ENCODE assay signal across 7 mouse cellular contexts in genomic region chr12:28750021-28750633, GRCm38 (mm10). TPM values are rescaled to one million over a fixed set of nuclear protein-coding genes. Genes with fewer than 3 reads are reported as not detected.
DNase-seq lines count a peak whose midpoint lies in the region; ATAC-seq lines count a peak whose summit lies in the region.

TSS of gene Trappc12 (minus strand) at chr12:28750472.

- ATAC-seq in intestine, embryonic 15.5 days: peak; percentile 93

- peak within 1 kb of the TSS; percentile 87 for H3K4me2 ChIP-seq in intestine, embryonic 15.5 days (replicated peaks)

- H3K9ac ChIP-seq in intestine, embryonic 15.5 days: peak within 1 kb of the TSS; percentile 71

- H3K9me3 ChIP-seq in intestine, embryonic 15.5 days: no peaks in the 10 kb centered on the region
- no peaks in the 10 kb centered on the region for H3K9me3 ChIP-seq in midbrain, embryonic 10.5 days (replicated peaks)

- intact Hi-C loops in gastrocnemius, postnatal 36 days (cut with DNase I): loop anchor here (5.0 kb wide), 1 partner anchor 113 kb away; the partner anchor contains the start of gene Rps7
- intact Hi-C loops in left cerebral cortex, postnatal 25 days (cut with DNase I): loop anchor here (5.0 kb wide), 2 partner anchors 48 to 113 kb away; partner anchors contain the start of gene Rps7

- H3K4me3 ChIP-seq in intestine, embryonic 15.5 days (replicated peaks): peak within 1 kb of the TSS; percentile 85
- peak within 1 kb of the TSS; percentile 85 for H3K4me3 ChIP-seq in midbrain, embryonic 10.5 days

- H3K4me1 ChIP-seq in intestine, embryonic 15.5 days (replicated peaks): peaks cover 5% of the 10 kb centered on the region; the same call in 1 of the 2 replicates
- peaks cover 35% of the 10 kb centered on the region for H3K4me1 ChIP-seq in midbrain, embryonic 10.5 days

- WGBS in intestine, embryonic 15.5 days: 1% methylated on average over 41 of the region's 41 CpGs
- WGBS in midbrain, embryonic 10.5 days: 2% methylated on average over 41 of the region's 41 CpGs

- peak within 1 kb of the TSS; percentile 42; the same call in 1 of the 2 replicates for H3K27ac ChIP-seq in intestine, embryonic 15.5 days
- H3K27ac ChIP-seq in midbrain, embryonic 10.5 days (replicated peaks): peak within 1 kb of the TSS; percentile 88

- H3K36me3 ChIP-seq in intestine, embryonic 15.5 days: 0 out of 2 replicates have a peak, but pooled peaks cover 5% of the 10 kb centered on the region
- peaks cover 23% of the 10 kb centered on the region for H3K36me3 ChIP-seq in midbrain, embryonic 10.5 days

- DNase-seq in adrenal gland, adult 2 months: peak; percentile 90
- DNase-seq in embryo, embryonic 11.5 days (ENCODE audit: low read depth, low spot score): peak; percentile 85
- peak; percentile 72 to 84 for DNase-seq in gastrocnemius, postnatal 36 days
- peak; percentile 82 to 91 for DNase-seq in left cerebral cortex, postnatal 25 days (ENCODE audit: low spot score in 2 of 2)
- DNase-seq in midbrain, embryonic 10.5 days (ENCODE audit: low spot score): peak; percentile 91
- DNase-seq in right cerebral cortex, postnatal 4 days: peak; percentile 84

- H3K27me3 ChIP-seq in intestine, embryonic 15.5 days (replicated peaks): no peaks in the 10 kb centered on the region
- no peaks in the 10 kb centered on the region for H3K27me3 ChIP-seq in midbrain, embryonic 10.5 days (ENCODE audit: low read depth, poor library complexity, severe bottlenecking)

RNA-seq across cellular contexts. Expression of gene Trappc12, which starts in this region (rescaled TPM):
- total RNA-seq in adrenal gland, adult 2 months (2021): 10 to 100 TPM; 32.7 to 39.2 TPM
- polyA plus RNA-seq in adrenal gland, adult 2 months (2012; rRNA removed): 18.1 and 22.6 TPM in 2 replicates
- 10 to 100 TPM; 13.8 to 16.6 TPM for total RNA-seq in gastrocnemius, postnatal 36 days (2021)
- 34.6 and 34.9 TPM in 2 replicates for polyA plus RNA-seq in intestine, embryonic 15.5 days (2015; fragmentation: Nextera tagmentation; extraction: Ambion mirVana)
- 10 to 100 TPM; 53.8 to 57.7 TPM for total RNA-seq in left cerebral cortex, postnatal 25 days (2021)
- polyA plus RNA-seq in midbrain, embryonic 10.5 days (2016; fragmentation: Nextera tagmentation; extraction: Ambion mirVana): 36.3 and 40.1 TPM in 2 replicates

Comparison
In these comparisons a context has a peak if more than half of its experiments do, and no peak if none do; other contexts are left out.
1. Peak in every context shown above with its lines: DNase-seq, ATAC-seq, H3K4me3 ChIP-seq and H3K27ac ChIP-seq.